Mouse (Mus musculus) midbrain, embryonic 13.5 days (tissue): ENCODE results near the gene Afm. TPM values are rescaled to one million over a fixed set of nuclear protein-coding genes. Genes with fewer than 3 reads are reported as not detected.

Source experiments
- ATAC-seq: fragments of 200-750 bp; cut with Nextera tagmentation; 2 replicates; pipeline ENCODE4 v1.8.0; 2017; ENCODE audit warnings: mild to moderate bottlenecking, moderate TSS enrichment, moderate library complexity
- H3K27ac ChIP-seq: fragments of 300-500 bp; sonication (generic); 2 replicates; pipeline ENCODE4 v1.5.1; 2015; ENCODE audit warnings: inconsistent platforms, mild to moderate bottlenecking, moderate library complexity
- H3K27me3 ChIP-seq: fragments of 300-500 bp; sonication (generic); 2 replicates; pipeline ENCODE4 v1.6.1; 2015; ENCODE audit warnings: mild to moderate bottlenecking, inconsistent platforms
- H3K36me3 ChIP-seq: fragments of 300-500 bp; sonication (generic); 2 replicates; pipeline ENCODE4 v1.6.1; 2015; ENCODE audit warnings: mild to moderate bottlenecking, inconsistent platforms
- H3K4me1 ChIP-seq: fragments of 300-500 bp; sonication (generic); replicated peaks from 2 replicates; pipeline ENCODE4 v1.6.1; 2015; ENCODE audit warnings: inconsistent platforms
- H3K4me2 ChIP-seq: fragments of 300-500 bp; sonication (generic); replicated peaks from 2 replicates; pipeline ENCODE4 v1.6.1; 2015; ENCODE audit warnings: moderate library complexity, mild to moderate bottlenecking, inconsistent platforms
- H3K4me3 ChIP-seq: fragments of 300-500 bp; sonication (generic); replicated peaks from 2 replicates; pipeline ENCODE4 v1.5.1; 2015; ENCODE audit warnings: mild to moderate bottlenecking, inconsistent platforms
- H3K9ac ChIP-seq: fragments of 300-500 bp; sonication (generic); replicated peaks from 2 replicates; pipeline ENCODE4 v1.6.1; 2015; ENCODE audit warnings: mild to moderate bottlenecking, inconsistent platforms
- H3K9me3 ChIP-seq: fragments of 300-500 bp; sonication (generic); 2 replicates; pipeline ENCODE4 v1.6.1; 2016; ENCODE audit warnings: mild to moderate bottlenecking, inconsistent platforms
- WGBS: fragments of 180-500 bp; shearing (Covaris S2); methylation state at CpG from one replicate; pipeline ENCODE4 v1.1.7; 2015; 5-methylcytosine and 5-hydroxymethylcytosine counted together
- polyA plus RNA-seq: library from polyadenylated mRNA; unstranded; fragments of >200 nt; fragmentation: Nextera tagmentation; extraction: Ambion mirVana; gene quantifications from 2 replicates; pipeline ENCODE4 v1.2.1, GENCODE M21; 2015

The Afm gene
- polyA plus RNA-seq, 1 experiment from 2014 or later, result not detected

DNA sequence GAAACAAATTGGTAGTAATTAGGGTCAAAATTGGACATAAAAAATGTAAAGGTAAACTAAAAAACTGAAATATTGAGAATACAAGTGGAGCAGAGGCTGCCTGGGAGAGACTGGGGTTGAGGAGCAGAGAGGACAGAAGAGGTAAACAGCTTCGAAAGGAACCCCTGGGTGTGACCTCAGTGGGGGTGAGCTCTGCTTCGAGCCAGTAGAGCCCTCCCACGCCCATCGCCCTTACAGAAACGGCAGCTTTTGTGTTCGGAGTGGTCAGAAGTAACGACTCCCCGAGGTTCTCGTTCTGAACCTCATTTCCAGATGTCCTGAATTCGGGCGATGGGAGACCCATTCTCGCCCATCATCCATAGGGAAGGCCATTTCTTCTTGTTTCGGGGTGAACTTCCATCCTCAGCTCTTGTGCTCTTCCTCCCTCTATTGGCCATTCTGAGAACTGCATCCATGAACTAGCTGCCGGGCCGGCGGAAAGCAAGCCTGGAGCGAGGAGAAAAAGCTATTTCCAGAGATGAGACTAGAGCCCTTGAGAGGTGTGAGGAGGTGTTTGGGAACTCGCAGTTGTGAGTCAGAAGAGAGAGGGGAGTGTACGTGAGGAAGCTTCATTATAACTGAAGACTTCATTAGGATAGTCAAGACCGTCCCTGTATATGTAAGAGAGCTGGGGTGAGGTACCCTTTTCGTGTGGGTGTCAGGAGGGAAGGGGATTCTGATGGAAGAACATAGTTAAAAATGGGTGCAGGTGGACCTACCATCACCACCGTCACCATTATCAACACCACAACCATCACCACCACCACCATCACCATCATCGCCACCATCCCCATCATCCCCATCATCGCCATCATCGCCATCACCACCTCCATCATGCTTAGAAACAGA, 70.2 kb downstream of the Afm start:
- H3K36me3 ChIP-seq, result no peaks in the 10 kb centered on the region
- peaks cover 5% of the 10 kb centered on the region; the same call in 1 of the 2 replicates for H3K27me3 ChIP-seq
- 0 out of 2 replicates have a peak, but pooled peaks cover 2% of the 10 kb centered on the region for H3K4me1 ChIP-seq
- H3K27ac ChIP-seq, result no peak overlapping the region
- no peaks in the 10 kb centered on the region for H3K9me3 ChIP-seq
- ATAC-seq, result peak; percentile 84
- peak overlapping the region; percentile 44 for H3K4me3 ChIP-seq
- H3K9ac ChIP-seq, result peak overlapping the region; percentile 57
- H3K4me2 ChIP-seq, result peak overlapping the region; percentile 63
- 25% methylated on average over 25 of the region's 25 CpGs for WGBS

DNA sequence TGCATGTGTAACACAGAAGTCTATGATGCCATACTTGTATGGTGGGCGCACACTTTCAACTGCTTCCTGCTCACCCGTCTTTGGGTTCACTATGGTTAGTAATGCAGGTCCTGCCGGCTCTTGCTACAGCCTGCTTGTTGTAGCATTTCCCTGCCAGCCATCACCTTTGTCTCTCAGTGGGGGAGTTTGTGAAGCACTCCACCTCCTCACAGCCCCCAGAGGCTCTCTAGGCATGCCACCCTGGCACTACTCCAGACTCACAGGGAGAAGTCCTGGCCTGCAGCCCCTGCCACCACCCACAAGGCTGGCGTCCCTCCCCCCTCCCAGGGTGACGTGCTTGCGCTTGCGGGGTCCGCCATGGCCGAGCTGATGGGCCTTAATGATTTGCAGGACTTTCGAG, 71.9 kb downstream of the Afm start:
- no peak overlapping the region for H3K9ac ChIP-seq
- no peak overlapping the region for H3K4me2 ChIP-seq
- no peak for ATAC-seq
- 0 out of 2 replicates have a peak, but pooled peaks cover 2% of the 10 kb centered on the region for H3K4me1 ChIP-seq
- H3K36me3 ChIP-seq, result no peaks in the 10 kb centered on the region
- H3K9me3 ChIP-seq, result no peaks in the 10 kb centered on the region
- peaks cover 5% of the 10 kb centered on the region; the same call in 1 of the 2 replicates for H3K27me3 ChIP-seq
- H3K27ac ChIP-seq, result no peak overlapping the region
- no peak overlapping the region for H3K4me3 ChIP-seq
- 88% methylated on average over 10 of the region's 10 CpGs for WGBS

DNA sequence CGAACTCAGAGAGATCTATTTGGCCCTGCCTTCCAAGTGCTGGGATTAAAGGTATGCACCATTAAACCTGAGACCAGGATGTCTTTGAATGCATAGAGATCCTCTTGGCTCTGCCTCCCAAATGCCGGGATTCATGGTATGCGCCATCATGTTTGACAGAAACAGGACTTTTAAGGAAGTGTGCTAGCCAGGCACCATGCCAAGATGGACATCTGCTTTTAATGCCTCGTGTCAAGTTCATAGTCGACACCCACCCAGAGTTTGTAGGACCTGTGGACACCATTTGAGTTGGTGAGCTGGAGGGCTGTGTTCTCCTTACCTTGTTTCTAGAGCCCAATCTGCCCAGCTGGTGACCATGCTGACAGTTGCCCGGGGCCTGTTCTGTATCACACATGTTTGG, 73.2 kb downstream of the Afm start:
- H3K9me3 ChIP-seq, result no peaks in the 10 kb centered on the region
- H3K4me3 ChIP-seq, result no peak overlapping the region
- no peak overlapping the region for H3K9ac ChIP-seq
- WGBS, result 90% methylated on average over 6 of the region's 6 CpGs
- H3K4me1 ChIP-seq, result 0 out of 2 replicates have a peak, but pooled peaks cover 2% of the 10 kb centered on the region
- H3K27me3 ChIP-seq, result peaks cover 5% of the 10 kb centered on the region; the same call in 1 of the 2 replicates
- no peaks in the 10 kb centered on the region for H3K36me3 ChIP-seq
- ATAC-seq, result no peak
- no peak overlapping the region for H3K27ac ChIP-seq
- H3K4me2 ChIP-seq, result no peak overlapping the region

DNA sequence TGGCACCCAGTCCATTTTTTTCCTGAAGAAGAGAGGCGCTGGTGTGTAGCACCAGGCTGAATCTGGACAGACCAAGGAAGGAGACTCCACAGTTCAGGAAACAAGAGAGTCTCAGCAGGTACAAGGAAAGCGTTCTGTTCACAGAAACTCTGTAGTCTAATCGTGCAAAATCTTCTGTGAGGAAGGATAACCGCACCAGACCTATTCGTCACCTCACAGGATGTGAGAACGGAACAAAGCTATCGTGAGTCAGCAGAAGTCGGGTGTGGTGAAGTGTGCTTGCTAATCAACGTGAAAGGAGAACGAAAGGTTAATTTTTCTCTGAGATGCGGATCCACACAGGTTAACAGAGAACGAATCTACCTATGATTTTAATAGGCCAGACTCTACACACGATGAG, 76.2 kb downstream of the Afm start:
- ATAC-seq, result no peak
- Histone ChIP-seq H3K27me3 (no peaks in the 10 kb centered on the region), H3K4me1 (no peaks in the 10 kb centered on the region), H3K4me2 (no peak overlapping the region), H3K36me3 (no peaks in the 10 kb centered on the region), H3K9ac (no peak overlapping the region), H3K4me3 (no peak overlapping the region), H3K27ac (no peak overlapping the region), H3K9me3 (no peaks in the 10 kb centered on the region)
- 92% methylated on average over 13 of the region's 13 CpGs for WGBS

DNA sequence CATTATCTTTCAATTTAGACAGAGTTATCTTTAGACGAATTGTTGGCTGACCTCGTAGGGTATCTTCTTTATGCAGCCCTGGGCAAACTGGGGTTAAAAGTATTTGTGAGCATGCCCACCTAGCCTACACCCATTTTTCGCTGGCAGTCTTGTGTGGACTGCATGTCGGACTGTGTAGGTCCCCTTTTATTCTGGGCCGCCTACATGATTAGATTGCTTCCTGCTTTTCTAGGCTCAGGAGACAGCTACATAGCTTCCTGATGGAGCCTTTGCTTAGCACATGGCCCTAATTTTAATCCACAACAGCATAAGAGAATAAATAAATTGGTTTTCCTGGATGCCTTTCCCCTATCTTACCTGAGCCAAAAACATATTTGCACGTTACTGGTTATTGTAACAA, 77.4 kb downstream of the Afm start:
- no peaks in the 10 kb centered on the region for H3K27me3 ChIP-seq
- H3K4me2 ChIP-seq, result no peak overlapping the region
- no peaks in the 10 kb centered on the region for H3K36me3 ChIP-seq
- no peak overlapping the region for H3K9ac ChIP-seq
- 90% methylated on average over 6 of the region's 6 CpGs for WGBS
- no peak overlapping the region for H3K4me3 ChIP-seq
- H3K4me1 ChIP-seq, result no peaks in the 10 kb centered on the region
- H3K9me3 ChIP-seq, result no peaks in the 10 kb centered on the region
- no peak for ATAC-seq
- H3K27ac ChIP-seq, result no peak overlapping the region

DNA sequence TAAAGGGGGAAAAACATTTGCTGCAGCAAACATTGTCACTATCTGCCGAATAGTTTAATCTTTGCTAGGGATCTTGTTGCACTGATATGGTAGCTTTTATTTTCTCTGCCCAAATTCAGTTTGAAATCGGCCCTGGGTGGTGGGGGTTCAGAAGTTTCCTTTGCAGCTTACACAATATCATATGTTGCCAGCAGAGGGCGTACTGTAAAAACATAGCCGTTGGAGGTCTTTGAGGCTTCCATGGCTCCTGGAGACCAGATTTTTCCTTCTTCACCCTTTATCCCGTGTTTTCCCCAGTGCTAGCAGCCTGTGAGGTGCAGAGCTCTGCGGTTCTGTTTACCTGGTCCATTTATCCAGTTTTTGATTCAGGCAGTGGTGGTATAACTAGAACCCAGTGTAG, 82.7 kb downstream of the Afm start:
- Histone ChIP-seq H3K36me3 (no peaks in the 10 kb centered on the region), H3K4me1 (no peaks in the 10 kb centered on the region), H3K4me3 (no peak overlapping the region), H3K9me3 (no peaks in the 10 kb centered on the region), H3K27me3 (no peaks in the 10 kb centered on the region), H3K4me2 (no peak overlapping the region), H3K27ac (no peak overlapping the region), H3K9ac (no peak overlapping the region)
- 24% methylated on average over 6 of the region's 6 CpGs for WGBS
- ATAC-seq, result no peak

Other genes with a start within 250 kb of the Afm start
- gene Ankrd17, start 152.4 kb upstream of the Afm start, polyA plus RNA-seq, result 31.5 and 32.2 TPM in 2 replicates
- gene Gm9958, start 151.7 kb upstream of the Afm start, polyA plus RNA-seq, result 6.5 and 6.9 TPM in 2 replicates
- gene Alb, start 58.0 kb upstream of the Afm start, polyA plus RNA-seq, result 0.62 TPM in 1 of 2 replicates, not detected in the other
- 0.35 and 1.7 TPM in 2 replicates for gene Afp, start 28.2 kb upstream of the Afm start, polyA plus RNA-seq
- not detected in 2 replicates for gene 5830473C10Rik, start 42.2 kb downstream of the Afm start, polyA plus RNA-seq
- 0.40 and 0.57 TPM in 2 replicates for gene Rassf6, start 121.7 kb downstream of the Afm start, polyA plus RNA-seq
- gene Cxcl5, start 240.4 kb downstream of the Afm start, polyA plus RNA-seq, result not detected in 2 replicates
- gene Ppbp, start 249.6 kb downstream of the Afm start, polyA plus RNA-seq, result 1.8 and 2.7 TPM in 2 replicates